ENCODE assay signal across 8 mouse cellular contexts in the genomic region with DNA sequence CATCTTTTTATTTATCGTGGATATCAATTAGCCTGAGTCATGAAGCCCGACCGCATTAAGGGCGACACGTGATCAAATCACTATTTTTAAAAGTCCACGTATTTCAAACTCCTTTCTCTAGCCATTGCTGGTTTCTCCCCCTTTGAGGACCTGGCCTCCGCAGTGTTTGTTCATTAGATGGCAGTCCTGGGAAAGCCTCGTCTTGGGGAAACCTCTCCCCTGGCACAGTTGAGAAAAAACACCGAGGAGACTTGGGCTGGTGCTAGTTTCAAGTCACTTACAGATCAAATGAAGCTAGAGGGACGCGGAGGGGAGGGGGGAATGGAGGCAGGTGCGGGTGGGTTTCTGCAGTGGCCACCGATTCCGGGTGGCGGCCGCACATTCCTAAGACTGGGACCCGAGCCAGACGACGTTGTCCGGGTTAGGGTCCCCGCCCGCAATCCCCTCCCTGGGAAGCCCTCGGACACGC. TPM values are rescaled to one million over a fixed set of nuclear protein-coding genes. Genes with fewer than 3 reads are reported as not detected.
DNase-seq lines count a peak whose midpoint lies in the region; ATAC-seq and TF ChIP-seq lines count a peak whose summit lies in the region.

No protein-coding gene starts in this region.

- TF ChIP-seq CTCF in gastrocnemius, adult 2 months (IDR thresholded peaks at IDR 0.05): no peak
- TF ChIP-seq CTCF in thymus, adult 2 months (IDR thresholded peaks at IDR 0.05; ENCODE audit: borderline replicate concordance, control insufficient read depth, extremely low read depth, insufficient read depth, low read length, poor library complexity): no peak
- TF ChIP-seq CTCF in stomach, postnatal 0 days (IDR thresholded peaks at IDR 0.05; ENCODE audit: low read depth): no peak

- WGBS in thymus, adult 2 months: 2% methylated on average over 24 of the region's 24 CpGs
- WGBS in limb, embryonic 13.5 days: under 1% methylated on average over 24 of the region's 24 CpGs
- WGBS in stomach, postnatal 0 days: under 1% methylated on average over 22 of the region's 24 CpGs

- peak overlapping the region; percentile 98 for H3K27ac ChIP-seq in gastrocnemius, adult 2 months
- no peak overlapping the region for H3K27ac ChIP-seq in thymus, adult 2 months (ENCODE audit: control insufficient read depth, insufficient read depth, low read length)
- H3K27ac ChIP-seq in limb, embryonic 13.5 days: peak overlapping the region; percentile 100
- H3K27ac ChIP-seq in stomach, postnatal 0 days (replicated peaks): peak overlapping the region; percentile 100

- no peak for TF ChIP-seq EP300 in stomach, postnatal 0 days (optimal IDR thresholded peaks at IDR 0.05)

- no peak for DNase-seq in gastrocnemius, adult 2 months
- no peak for DNase-seq in gastrocnemius, postnatal 25 days
- DNase-seq in thymus, adult 2 months: no peak
- DNase-seq in thymus, postnatal 14 days: no peak
- DNase-seq in stomach, postnatal 0 days (ENCODE audit: low spot score): no peak
- no peak for DNase-seq in ovary, postnatal 14 days (ENCODE audit: low spot score)
- DNase-seq in kidney, adult 8-10 months: no peak

- intact Hi-C loops in gastrocnemius, adult 2 months (cut with DNase I): loop anchor here (5.0 to 10.0 kb wide), 3 partner anchors 267 to 352 kb away; no protein-coding TSS in a partner anchor

- H3K36me3 ChIP-seq in thymus, adult 2 months (ENCODE audit: control insufficient read depth, insufficient read depth, low read length): no peaks in the 10 kb centered on the region
- H3K36me3 ChIP-seq in limb, embryonic 13.5 days: no peaks in the 10 kb centered on the region
- H3K36me3 ChIP-seq in stomach, postnatal 0 days (ENCODE audit: control insufficient read depth, insufficient read depth, low read length): no peaks in the 10 kb centered on the region

- peak overlapping the region; percentile 99 for H3K9ac ChIP-seq in limb, embryonic 13.5 days
- H3K9ac ChIP-seq in stomach, postnatal 0 days (ENCODE audit: low read length): peak overlapping the region; percentile 79

- H3K4me2 ChIP-seq in limb, embryonic 13.5 days (replicated peaks): peak overlapping the region; percentile 79
- peak overlapping the region; percentile 93 for H3K4me2 ChIP-seq in stomach, postnatal 0 days (replicated peaks; ENCODE audit: low read depth)

- peak overlapping the region; percentile 97 for H3K4me3 ChIP-seq in gastrocnemius, adult 2 months
- H3K4me3 ChIP-seq in thymus, adult 2 months (ENCODE audit: control insufficient read depth, insufficient read depth, low read length): peak overlapping the region; percentile 78
- H3K4me3 ChIP-seq in limb, embryonic 13.5 days: peak overlapping the region; percentile 98
- peak overlapping the region; percentile 88 for H3K4me3 ChIP-seq in stomach, postnatal 0 days (ENCODE audit: low read depth, low read length)

- H3K4me1 ChIP-seq in thymus, adult 2 months (replicated peaks; ENCODE audit: control insufficient read depth, insufficient read depth, low read length): peaks cover 21% of the 10 kb centered on the region
- peaks cover 10% of the 10 kb centered on the region for H3K4me1 ChIP-seq in limb, embryonic 13.5 days
- H3K4me1 ChIP-seq in stomach, postnatal 0 days (replicated peaks; ENCODE audit: control insufficient read depth, insufficient read depth): no peaks in the 10 kb centered on the region; the same call in 1 of the 2 replicates

- H3K27me3 ChIP-seq in thymus, adult 2 months (ENCODE audit: control insufficient read depth, insufficient read depth, low read length): peaks cover 4% of the 10 kb centered on the region; the same call in 1 of the 2 replicates
- no peaks in the 10 kb centered on the region for H3K27me3 ChIP-seq in limb, embryonic 13.5 days
- H3K27me3 ChIP-seq in stomach, postnatal 0 days (ENCODE audit: control insufficient read depth, insufficient read depth, low read length): no peaks in the 10 kb centered on the region

- no peak; the same call in 1 of the 2 replicates for ATAC-seq in limb, embryonic 13.5 days (ENCODE audit: low FRiP score, low read depth)
- ATAC-seq in stomach, postnatal 0 days (ENCODE audit: low FRiP score, low TSS enrichment): no peak

- H3K9me3 ChIP-seq in limb, embryonic 13.5 days: no peaks in the 10 kb centered on the region
- H3K9me3 ChIP-seq in stomach, postnatal 0 days (ENCODE audit: control insufficient read depth, low read length): no peaks in the 10 kb centered on the region

- TF ChIP-seq POLR2A in thymus, adult 2 months (IDR thresholded peaks at IDR 0.05; ENCODE audit: control insufficient read depth, extremely low read depth, insufficient read depth, low read length, poor library complexity): no peak

RNA-seq across cellular contexts. Expression of gene Igf1r, which starts 2.2 kb away (rescaled TPM):
- total RNA-seq in gastrocnemius, adult 2 months (2021): 1 to 10 TPM; 8.0 to 8.3 TPM
- total RNA-seq in gastrocnemius, postnatal 25 days (2021): 1 to 10 TPM; 9.5 to 9.6 TPM
- polyA plus RNA-seq in thymus, adult 2 months (2012; rRNA removed): 9.0 and 9.2 TPM in 2 replicates
- polyA plus RNA-seq in limb, embryonic 13.5 days (2015; fragmentation: Nextera tagmentation; extraction: Ambion mirVana): 36.8 and 39.4 TPM in 2 replicates
- polyA plus RNA-seq in stomach, postnatal 0 days (2015; fragmentation: Nextera tagmentation; extraction: Ambion mirVana): 6.5 and 6.8 TPM in 2 replicates
